Mouse (Mus musculus): ENCODE results near the gene Smok3c. TPM values are rescaled to one million over a fixed set of nuclear protein-coding genes. Genes with fewer than 3 reads are reported as not detected.

Smok3c gene
- polyA plus RNA-seq, 1 experiment from 2014 or later = not detected

GRCm38 (mm10) chr5:138076148-138076547 lies 23.2 kb downstream of the Smok3c start:
- H3K36me3 ChIP-seq (ENCODE audit: control insufficient read depth, insufficient read depth, low read length) = no peaks in the 10 kb centered on the region
- H3K9ac ChIP-seq (replicated peaks; ENCODE audit: low read depth, low read length) = no peak overlapping the region
- no peaks in the 10 kb centered on the region for H3K9me3 ChIP-seq (ENCODE audit: control insufficient read depth, low read depth, low read length)
- H3K27ac ChIP-seq (ENCODE audit: low read length) = no peak overlapping the region
- H3K27me3 ChIP-seq (ENCODE audit: control insufficient read depth, insufficient read depth, low read length) = no peaks in the 10 kb centered on the region
- no peak overlapping the region for H3K4me3 ChIP-seq (ENCODE audit: low read depth, low read length)
- no peaks in the 10 kb centered on the region for H3K4me1 ChIP-seq (ENCODE audit: control insufficient read depth, insufficient read depth, low read length)
- no peak for ATAC-seq (ENCODE audit: insufficient number of reproducible peaks, insufficient read depth, low FRiP score, low read depth)
- 56% methylated on average over 2 of the region's 2 CpGs for WGBS
- no peak overlapping the region for H3K4me2 ChIP-seq (replicated peaks; ENCODE audit: low read depth, low read length)

DNA sequence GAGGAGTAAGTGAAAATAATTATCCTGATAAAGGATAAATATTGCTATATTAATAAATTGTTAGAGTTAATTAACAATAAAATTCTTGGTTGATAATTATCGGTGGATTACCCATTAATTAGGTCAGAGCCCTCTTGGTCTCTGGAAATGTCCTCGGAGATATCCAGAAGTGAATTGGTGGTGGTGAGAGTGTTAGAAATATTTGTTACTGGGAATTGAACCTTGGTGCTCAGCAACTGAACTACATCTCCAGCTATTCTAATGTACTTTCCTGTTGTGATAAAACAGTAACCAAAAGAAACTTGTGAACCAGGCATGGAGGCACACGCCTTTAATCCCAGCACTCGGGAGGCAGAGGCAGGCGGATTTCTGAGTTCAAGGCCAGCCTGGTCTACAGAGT lies 27.5 kb downstream of the Smok3c start:
- H3K4me3 ChIP-seq (ENCODE audit: low read depth, low read length) = no peak overlapping the region

DNA sequence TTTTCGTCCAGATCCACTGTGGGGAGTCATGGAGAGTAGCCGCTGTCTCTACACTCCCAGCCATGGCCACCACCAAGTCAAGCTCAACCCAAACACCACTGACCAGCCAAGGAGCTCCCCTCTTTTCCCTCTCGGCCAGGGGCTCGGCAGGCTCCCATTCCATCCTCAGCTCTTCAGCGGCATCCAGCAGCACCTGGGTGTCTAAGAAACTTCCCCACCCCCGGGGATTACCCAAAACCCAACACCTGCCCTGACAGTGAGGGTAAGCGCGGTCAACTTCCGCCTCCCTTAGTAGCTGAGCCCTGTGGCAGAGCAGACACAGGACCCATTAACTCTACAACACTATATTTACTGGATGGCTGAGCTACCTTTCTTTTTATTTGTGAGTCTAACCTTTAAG lies 28.5 kb downstream of the Smok3c start:
- ATAC-seq (ENCODE audit: insufficient number of reproducible peaks, insufficient read depth, low FRiP score, low read depth) = no peak
- peaks cover under 1% of the 10 kb centered on the region; the same call in 1 of the 2 replicates for H3K4me1 ChIP-seq (ENCODE audit: control insufficient read depth, insufficient read depth, low read length)
- H3K27me3 ChIP-seq (ENCODE audit: control insufficient read depth, insufficient read depth, low read length) = no peaks in the 10 kb centered on the region
- no peak overlapping the region for H3K4me3 ChIP-seq (ENCODE audit: low read depth, low read length)
- H3K27ac ChIP-seq (ENCODE audit: low read length) = no peak overlapping the region
- H3K4me2 ChIP-seq (replicated peaks; ENCODE audit: low read depth, low read length) = no peak overlapping the region
- no peaks in the 10 kb centered on the region for H3K36me3 ChIP-seq (ENCODE audit: control insufficient read depth, insufficient read depth, low read length)
- 84% methylated on average over 9 of the region's 9 CpGs for WGBS
- H3K9ac ChIP-seq (replicated peaks; ENCODE audit: low read depth, low read length) = no peak overlapping the region
- no peaks in the 10 kb centered on the region for H3K9me3 ChIP-seq (ENCODE audit: control insufficient read depth, low read depth, low read length)

More for the DNA sequence above, 27.5 kb downstream of the Smok3c start:
- no peak for ATAC-seq (ENCODE audit: insufficient number of reproducible peaks, insufficient read depth, low FRiP score, low read depth)
- Histone ChIP-seq H3K36me3 (ENCODE audit: control insufficient read depth, insufficient read depth, low read length) (no peaks in the 10 kb centered on the region), H3K9ac (replicated peaks; ENCODE audit: low read depth, low read length) (no peak overlapping the region), H3K27ac (ENCODE audit: low read length) (no peak overlapping the region), H3K4me2 (replicated peaks; ENCODE audit: low read depth, low read length) (no peak overlapping the region), H3K9me3 (ENCODE audit: control insufficient read depth, low read depth, low read length) (no peaks in the 10 kb centered on the region), H3K4me1 (ENCODE audit: control insufficient read depth, insufficient read depth, low read length) (no peaks in the 10 kb centered on the region), H3K27me3 (ENCODE audit: control insufficient read depth, insufficient read depth, low read length) (no peaks in the 10 kb centered on the region)
- WGBS = 86% methylated on average over 5 of the region's 5 CpGs

DNA sequence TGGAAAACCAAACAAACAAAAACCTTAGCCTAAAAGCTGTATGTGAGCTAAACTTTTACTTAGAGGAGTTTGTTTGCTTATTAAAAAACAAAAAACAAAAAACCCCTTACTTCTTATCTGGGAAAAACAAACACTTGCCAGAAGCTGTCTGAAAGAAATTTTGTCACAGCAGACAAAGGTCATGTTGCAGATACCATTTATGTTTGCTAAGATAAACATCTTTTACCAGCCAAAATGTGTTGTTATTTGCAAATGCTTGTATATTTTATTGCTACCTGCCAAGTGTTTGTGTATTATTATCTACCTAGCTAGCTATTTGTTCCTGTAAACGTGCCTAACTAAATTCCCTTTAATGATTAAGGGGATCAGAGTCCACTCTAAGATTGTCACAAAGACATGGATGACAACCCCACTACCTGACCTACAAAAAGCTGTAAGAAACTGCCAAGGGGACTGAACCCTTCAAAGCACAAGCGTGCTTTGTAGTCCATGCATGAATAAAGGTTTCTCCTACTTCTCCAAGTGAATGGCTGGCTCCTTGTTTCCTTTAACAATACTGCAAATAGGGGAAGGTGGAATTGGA lies 30.4 kb downstream of the Smok3c start:
- Histone ChIP-seq H3K9me3 (ENCODE audit: control insufficient read depth, low read depth, low read length) (no peaks in the 10 kb centered on the region), H3K9ac (replicated peaks; ENCODE audit: low read depth, low read length) (no peak overlapping the region)

GRCm38 (mm10) chr5:138083936-138084335 lies 30.9 kb downstream of the Smok3c start:
- no peak overlapping the region for H3K27ac ChIP-seq (ENCODE audit: low read length)
- WGBS = 85% methylated on average over 2 of the region's 2 CpGs
- H3K9ac ChIP-seq (replicated peaks; ENCODE audit: low read depth, low read length) = no peak overlapping the region
- no peaks in the 10 kb centered on the region for H3K9me3 ChIP-seq (ENCODE audit: control insufficient read depth, low read depth, low read length)
- H3K4me1 ChIP-seq (ENCODE audit: control insufficient read depth, insufficient read depth, low read length) = peaks cover 9% of the 10 kb centered on the region; the same call in 1 of the 2 replicates
- no peak for ATAC-seq (ENCODE audit: insufficient number of reproducible peaks, insufficient read depth, low FRiP score, low read depth)
- no peaks in the 10 kb centered on the region for H3K27me3 ChIP-seq (ENCODE audit: control insufficient read depth, insufficient read depth, low read length)
- no peaks in the 10 kb centered on the region for H3K36me3 ChIP-seq (ENCODE audit: control insufficient read depth, insufficient read depth, low read length)
- no peak overlapping the region for H3K4me2 ChIP-seq (replicated peaks; ENCODE audit: low read depth, low read length)
- H3K4me3 ChIP-seq (ENCODE audit: low read depth, low read length) = no peak overlapping the region

More for the DNA sequence above, 30.4 kb downstream of the Smok3c start:
- H3K36me3 ChIP-seq (ENCODE audit: control insufficient read depth, insufficient read depth, low read length) = no peaks in the 10 kb centered on the region
- H3K27ac ChIP-seq (ENCODE audit: low read length) = no peak overlapping the region
- whole genome bisulfite sequencing = 58% methylated on average over 2 of the region's 2 CpGs
- no peaks in the 10 kb centered on the region for H3K27me3 ChIP-seq (ENCODE audit: control insufficient read depth, insufficient read depth, low read length)
- no peak for ATAC-seq (ENCODE audit: insufficient number of reproducible peaks, insufficient read depth, low FRiP score, low read depth)
- H3K4me3 ChIP-seq (ENCODE audit: low read depth, low read length) = no peak overlapping the region
- no peak overlapping the region for H3K4me2 ChIP-seq (replicated peaks; ENCODE audit: low read depth, low read length)
- H3K4me1 ChIP-seq (ENCODE audit: control insufficient read depth, insufficient read depth, low read length) = peaks cover 9% of the 10 kb centered on the region; the same call in 1 of the 2 replicates

DNA sequence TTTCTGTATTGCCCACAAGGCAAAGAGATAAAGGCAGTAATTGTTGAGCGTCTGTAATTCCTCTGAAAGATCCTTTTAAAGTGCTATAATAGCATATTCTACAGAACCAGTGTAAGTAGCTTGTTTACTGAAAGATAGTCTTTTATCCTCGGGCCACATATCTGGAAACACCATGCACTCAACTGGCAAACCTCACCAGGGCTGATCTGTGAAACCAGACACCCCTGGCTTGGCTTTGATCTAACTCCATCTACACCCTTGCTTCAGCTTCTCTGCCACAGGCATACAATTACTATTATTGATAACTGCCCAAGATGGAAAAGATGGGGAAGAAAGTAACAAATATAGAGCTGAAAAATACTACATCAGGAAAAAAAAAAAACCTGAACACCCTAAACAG lies 31.5 kb downstream of the Smok3c start:
- Histone ChIP-seq H3K9ac (replicated peaks; ENCODE audit: low read depth, low read length) (no peak overlapping the region), H3K36me3 (ENCODE audit: control insufficient read depth, insufficient read depth, low read length) (no peaks in the 10 kb centered on the region), H3K4me3 (ENCODE audit: low read depth, low read length) (peak overlapping the region; percentile 80; the same call in 1 of the 2 replicates), H3K27me3 (ENCODE audit: control insufficient read depth, insufficient read depth, low read length) (no peaks in the 10 kb centered on the region), H3K4me1 (ENCODE audit: control insufficient read depth, insufficient read depth, low read length) (peaks cover 9% of the 10 kb centered on the region; the same call in 1 of the 2 replicates), H3K27ac (ENCODE audit: low read length) (no peak overlapping the region), H3K9me3 (ENCODE audit: control insufficient read depth, low read depth, low read length) (no peaks in the 10 kb centered on the region), H3K4me2 (replicated peaks; ENCODE audit: low read depth, low read length) (peak overlapping the region; percentile 25; the same call in 1 of the 2 replicates)
- 33% methylated on average over 2 of the region's 2 CpGs for WGBS
- no peak for ATAC-seq (ENCODE audit: insufficient number of reproducible peaks, insufficient read depth, low FRiP score, low read depth)

DNA sequence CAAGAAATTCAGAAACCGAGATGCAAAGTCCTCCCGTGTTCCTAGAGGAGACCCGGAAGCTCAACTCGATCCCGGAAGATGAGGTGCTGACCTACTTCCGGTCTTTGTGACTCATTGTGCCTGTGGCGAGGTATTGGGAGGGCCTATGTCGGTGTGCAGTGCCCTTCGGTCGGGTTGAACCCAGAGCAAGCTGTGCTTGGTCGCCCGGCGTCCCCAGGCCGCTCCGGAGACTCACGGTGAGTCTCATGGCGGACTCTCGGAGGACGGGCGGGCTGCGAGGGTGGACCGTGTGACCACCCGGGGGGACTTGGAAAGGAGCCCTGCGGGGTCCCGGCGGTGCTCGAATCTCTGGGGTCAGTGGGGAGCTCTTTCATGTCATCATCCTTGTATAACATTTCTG lies 32.0 kb downstream of the Smok3c start, which contains the start of gene Zkscan1:
TSS of gene Zkscan1 (plus strand) at position 89 of the 400 bp plus-strand sequence.
- Histone ChIP-seq H3K27ac (ENCODE audit: low read length) (peak within 1 kb of the TSS; percentile 82), H3K9ac (replicated peaks; ENCODE audit: low read depth, low read length) (peak within 1 kb of the TSS; percentile 87), H3K4me1 (ENCODE audit: control insufficient read depth, insufficient read depth, low read length) (peaks cover 9% of the 10 kb centered on the region; the same call in 1 of the 2 replicates), H3K36me3 (ENCODE audit: control insufficient read depth, insufficient read depth, low read length) (no peaks in the 10 kb centered on the region), H3K27me3 (ENCODE audit: control insufficient read depth, insufficient read depth, low read length) (no peaks in the 10 kb centered on the region), H3K9me3 (ENCODE audit: control insufficient read depth, low read depth, low read length) (no peaks in the 10 kb centered on the region), H3K4me2 (replicated peaks; ENCODE audit: low read depth, low read length) (peak within 1 kb of the TSS; percentile 47), H3K4me3 (ENCODE audit: low read depth, low read length) (peak within 1 kb of the TSS; percentile 80)
- ATAC-seq (ENCODE audit: insufficient number of reproducible peaks, insufficient read depth, low FRiP score, low read depth) = peak; percentile 93
- WGBS = under 1% methylated on average over 27 of the region's 27 CpGs

DNA sequence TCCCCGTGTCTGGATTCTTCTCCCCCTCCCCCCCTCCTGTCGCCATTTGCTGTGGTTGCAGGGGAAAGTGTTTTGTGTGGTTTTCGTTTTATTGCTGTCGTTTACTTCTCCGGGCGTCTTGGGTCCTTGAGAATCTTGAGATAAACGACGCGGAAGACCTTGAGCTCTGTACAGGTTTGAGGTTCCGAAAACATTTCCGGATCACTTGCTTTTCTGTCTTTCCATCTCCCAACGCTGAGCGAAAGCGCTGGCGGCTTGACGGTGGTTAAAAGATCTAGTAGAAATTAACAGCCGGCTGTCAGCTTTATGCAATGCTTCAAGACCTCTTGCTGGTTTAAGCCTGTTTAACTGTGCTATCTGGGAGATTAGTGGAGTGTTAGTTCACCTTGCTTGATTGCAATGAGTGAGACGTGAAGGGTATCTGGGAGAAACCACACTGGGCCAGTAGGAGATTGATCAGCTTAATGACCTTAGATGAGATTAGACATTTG lies 32.5 kb downstream of the Smok3c start:
- no peaks in the 10 kb centered on the region for H3K27me3 ChIP-seq (ENCODE audit: control insufficient read depth, insufficient read depth, low read length)
- H3K36me3 ChIP-seq (ENCODE audit: control insufficient read depth, insufficient read depth, low read length) = no peaks in the 10 kb centered on the region
- ATAC-seq (ENCODE audit: insufficient number of reproducible peaks, insufficient read depth, low FRiP score, low read depth) = peak; percentile 7; the same call in 1 of the 2 replicates
- peak overlapping the region; percentile 87 for H3K9ac ChIP-seq (replicated peaks; ENCODE audit: low read depth, low read length)
- peaks cover 9% of the 10 kb centered on the region; the same call in 1 of the 2 replicates for H3K4me1 ChIP-seq (ENCODE audit: control insufficient read depth, insufficient read depth, low read length)
- WGBS = under 1% methylated on average over 18 of the region's 18 CpGs
- peak overlapping the region; percentile 47 for H3K4me2 ChIP-seq (replicated peaks; ENCODE audit: low read depth, low read length)
- peak overlapping the region; percentile 82 for H3K27ac ChIP-seq (ENCODE audit: low read length)
- peak overlapping the region; percentile 80 for H3K4me3 ChIP-seq (ENCODE audit: low read depth, low read length)
- H3K9me3 ChIP-seq (ENCODE audit: control insufficient read depth, low read depth, low read length) = no peaks in the 10 kb centered on the region

Measured in stomach, embryonic 14.5 days (tissue).